ENCODE assay signal across 8 mouse cellular contexts in the genomic region with DNA sequence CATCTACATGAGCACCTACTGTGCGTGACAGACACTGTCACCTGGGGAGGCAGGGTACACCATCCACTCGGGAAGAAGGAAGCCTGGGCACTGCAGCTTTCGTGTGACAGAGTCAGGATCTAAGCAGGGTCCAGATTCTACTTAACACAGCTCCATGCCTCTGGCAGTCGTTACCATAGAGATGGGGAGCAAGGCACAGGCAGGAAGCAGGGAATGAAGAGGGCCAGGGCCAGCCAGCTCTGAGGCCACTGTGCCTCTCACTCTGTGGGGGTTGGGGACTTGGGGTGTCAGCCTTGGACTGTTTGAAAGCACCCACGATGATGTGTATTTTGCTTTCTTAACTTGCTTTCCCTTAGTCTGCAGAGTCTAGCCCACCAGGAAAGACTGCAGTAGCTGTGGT. TPM values are rescaled to one million over a fixed set of nuclear protein-coding genes. Genes with fewer than 3 reads are reported as not detected.
A peak's percentile ranks its signal among the peaks of the same experiment; 100 is the strongest.
DNase-seq lines count a peak whose midpoint lies in the region; ATAC-seq and TF ChIP-seq lines count a peak whose summit lies in the region.

No protein-coding gene starts in this region.

- H3K4me1 ChIP-seq in heart, postnatal 0 days (ENCODE audit: control insufficient read depth, insufficient read depth) = no peaks in the 10 kb centered on the region
- H3K4me1 ChIP-seq in spleen, adult 2 months (ENCODE audit: control insufficient read depth, insufficient read depth, insufficient read length) = no peaks in the 10 kb centered on the region; the same call in 1 of the 2 replicates
- H3K4me1 ChIP-seq in liver, embryonic 11.5 days (replicated peaks; ENCODE audit: control insufficient read depth, insufficient read depth, low read length) = peaks cover 5% of the 10 kb centered on the region
- H3K4me1 ChIP-seq in stomach, postnatal 0 days (replicated peaks; ENCODE audit: control insufficient read depth, insufficient read depth) = 0 out of 2 replicates have a peak, but pooled peaks cover 3% of the 10 kb centered on the region

- DNase-seq in heart, postnatal 0 days (ENCODE audit: low spot score) = no peak
- DNase-seq in heart, postnatal 14 days = no peak
- no peak for DNase-seq in spleen, adult 2 months (ENCODE audit: low read depth in 1 of 2, low spot score in 2 of 2)
- no peak for DNase-seq in spleen, postnatal 36 days (ENCODE audit: low spot score in 2 of 2)
- no peak for DNase-seq in liver, embryonic 11.5 days (ENCODE audit: low spot score)
- no peak for DNase-seq in stomach, postnatal 0 days (ENCODE audit: low spot score)
- DNase-seq in layer of hippocampus, postnatal 25 days (ENCODE audit: extremely low spot score in 1 of 2, low spot score in 1 of 2) = no peak
- DNase-seq in thymus, postnatal 25 days = no peak

- no peaks in the 10 kb centered on the region for H3K27me3 ChIP-seq in heart, postnatal 0 days (ENCODE audit: control insufficient read depth, insufficient read depth, low read length)
- H3K27me3 ChIP-seq in spleen, adult 2 months (ENCODE audit: control insufficient read depth, insufficient read depth, low read length) = no peaks in the 10 kb centered on the region
- H3K27me3 ChIP-seq in liver, embryonic 11.5 days (replicated peaks; ENCODE audit: control insufficient read depth, insufficient read depth, low read length) = no peaks in the 10 kb centered on the region
- no peaks in the 10 kb centered on the region for H3K27me3 ChIP-seq in stomach, postnatal 0 days (ENCODE audit: control insufficient read depth, insufficient read depth, low read length)

- ATAC-seq in heart, postnatal 0 days (ENCODE audit: insufficient read depth, low read depth) = no peak
- 0 out of 2 replicates have a peak, but pooled peaks have one; percentile 29 for ATAC-seq in liver, embryonic 11.5 days (replicated peaks; ENCODE audit: low FRiP score)
- ATAC-seq in stomach, postnatal 0 days (ENCODE audit: low FRiP score, low TSS enrichment) = no peak

- no peak overlapping the region for H3K9ac ChIP-seq in heart, postnatal 0 days (replicated peaks; ENCODE audit: low read depth, low read length)
- H3K9ac ChIP-seq in liver, embryonic 11.5 days (ENCODE audit: low read depth, low read length) = no peak overlapping the region
- no peak overlapping the region for H3K9ac ChIP-seq in stomach, postnatal 0 days (ENCODE audit: low read length)

- peaks cover 34% of the 10 kb centered on the region; the same call in 1 of the 2 replicates for H3K36me3 ChIP-seq in heart, postnatal 0 days (replicated peaks; ENCODE audit: control insufficient read depth, insufficient read depth, low read length)
- H3K36me3 ChIP-seq in spleen, adult 2 months (ENCODE audit: control insufficient read depth, insufficient read depth, low read length) = peaks cover 3% of the 10 kb centered on the region; the same call in 1 of the 2 replicates
- peaks cover 53% of the 10 kb centered on the region for H3K36me3 ChIP-seq in liver, embryonic 11.5 days (ENCODE audit: control insufficient read depth, insufficient read depth, low read length)
- peaks cover 3% of the 10 kb centered on the region; the same call in 1 of the 2 replicates for H3K36me3 ChIP-seq in stomach, postnatal 0 days (ENCODE audit: control insufficient read depth, insufficient read depth, low read length)

- no peaks in the 10 kb centered on the region for H3K9me3 ChIP-seq in heart, postnatal 0 days (replicated peaks; ENCODE audit: control insufficient read depth, low read length)
- no peaks in the 10 kb centered on the region for H3K9me3 ChIP-seq in liver, embryonic 11.5 days (ENCODE audit: control insufficient read depth, low read length)
- no peaks in the 10 kb centered on the region for H3K9me3 ChIP-seq in stomach, postnatal 0 days (ENCODE audit: control insufficient read depth, low read length)

- H3K4me3 ChIP-seq in heart, postnatal 0 days (ENCODE audit: low read depth, low read length) = no peak overlapping the region
- H3K4me3 ChIP-seq in spleen, adult 2 months (ENCODE audit: extremely low read depth, insufficient read depth, insufficient read length) = no peak overlapping the region
- no peak overlapping the region for H3K4me3 ChIP-seq in liver, embryonic 11.5 days (ENCODE audit: low read depth, low read length)
- no peak overlapping the region for H3K4me3 ChIP-seq in stomach, postnatal 0 days (ENCODE audit: low read depth, low read length)

- TF ChIP-seq CTCF in heart, postnatal 0 days (IDR thresholded peaks at IDR 0.05; ENCODE audit: low read depth) = no peak
- TF ChIP-seq CTCF in spleen, adult 2 months (IDR thresholded peaks at IDR 0.05; ENCODE audit: extremely low read depth, insufficient read depth, insufficient read length, insufficient replicate concordance) = no peak
- no peak for TF ChIP-seq CTCF in stomach, postnatal 0 days (IDR thresholded peaks at IDR 0.05; ENCODE audit: low read depth)

- intact Hi-C loops in heart, postnatal 14 days (cut with DNase I) = loop anchor here (5.0 kb wide), 1 partner anchor 44 kb away; a partner anchor contains a TSS

- no peak overlapping the region for H3K4me2 ChIP-seq in heart, postnatal 0 days (ENCODE audit: low read depth, low read length)
- no peak overlapping the region for H3K4me2 ChIP-seq in liver, embryonic 11.5 days
- H3K4me2 ChIP-seq in stomach, postnatal 0 days (replicated peaks; ENCODE audit: low read depth) = no peak overlapping the region

- TF ChIP-seq POLR2A in spleen, adult 2 months (IDR thresholded peaks at IDR 0.05; ENCODE audit: low read depth, low read length) = no peak

- H3K27ac ChIP-seq in heart, postnatal 0 days (ENCODE audit: low read depth) = peak overlapping the region; percentile 69
- peak overlapping the region; percentile 13; the same call in 1 of the 2 replicates for H3K27ac ChIP-seq in spleen, adult 2 months (ENCODE audit: insufficient read depth, low read length)
- no peak overlapping the region for H3K27ac ChIP-seq in liver, embryonic 11.5 days (ENCODE audit: low read depth, low read length)
- 0 out of 2 replicates have a peak overlapping the region, but pooled peaks have one; percentile 18 for H3K27ac ChIP-seq in stomach, postnatal 0 days (replicated peaks)

- TF ChIP-seq EP300 in heart, postnatal 0 days (IDR thresholded peaks at IDR 0.05; ENCODE audit: low read depth) = no peak
- no peak for TF ChIP-seq EP300 in stomach, postnatal 0 days (optimal IDR thresholded peaks at IDR 0.05)

- 67% methylated on average over 5 of the region's 5 CpGs for WGBS in heart, postnatal 0 days
- WGBS in spleen, adult 2 months = 78% methylated on average over 5 of the region's 5 CpGs
- WGBS in liver, embryonic 11.5 days = 79% methylated on average over 5 of the region's 5 CpGs
- 63% methylated on average over 5 of the region's 5 CpGs for WGBS in stomach, postnatal 0 days

RNA-seq across cellular contexts. Expression of a gene that starts 46.1 kb away (rescaled TPM):
- total RNA-seq in heart, postnatal 0 days (2014; rRNA removed; ENCODE audit: low replicate concordance) = 39.6 and 64.2 TPM in 2 replicates
- 35.4 and 38.6 TPM in 2 replicates for polyA plus RNA-seq in heart, postnatal 0 days (2015; fragmentation: Nextera tagmentation; extraction: Ambion mirVana)
- total RNA-seq in heart, postnatal 14 days (2021) = 10 to 100 TPM; 49.4 to 59.4 TPM
- 59.6 and 82.0 TPM in 2 replicates for polyA plus RNA-seq in spleen, adult 2 months (2012; rRNA removed)
- 109 and 111 TPM in 2 replicates for polyA plus RNA-seq in liver, embryonic 11.5 days (2014; fragmentation: Nextera tagmentation; extraction: Ambion mirVana)
- polyA plus RNA-seq in stomach, postnatal 0 days (2015; fragmentation: Nextera tagmentation; extraction: Ambion mirVana) = 56.6 and 65.0 TPM in 2 replicates
- 10 to 100 TPM; 15.5 to 23.7 TPM for total RNA-seq in layer of hippocampus, postnatal 25 days (2021)
